Mouse (Mus musculus): ENCODE results near the gene Dkk3.

Gene Dkk3

DNA sequence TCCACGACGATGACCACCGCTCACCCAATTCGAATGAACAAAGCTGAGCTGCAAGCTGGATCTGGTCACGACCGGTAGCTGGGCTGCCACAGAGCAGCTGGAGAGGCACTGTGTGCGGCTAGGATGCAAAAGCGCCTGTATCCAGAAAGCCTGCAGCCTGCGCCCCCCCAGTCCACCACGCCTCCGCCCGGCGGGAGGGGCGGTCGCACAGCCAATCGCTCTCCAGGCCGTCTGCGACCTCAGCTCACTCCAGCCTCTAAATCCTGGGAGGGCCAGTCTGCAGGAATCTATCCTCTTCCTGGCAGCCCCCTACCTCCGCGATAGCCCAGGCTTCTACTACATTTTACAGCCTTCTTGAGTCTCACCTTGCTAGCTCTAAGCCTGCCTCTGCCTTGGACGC is at the start of gene Dkk3:
TSS of gene Dkk3 (minus strand) at position 116 of the 400 bp plus-strand sequence.
- peak; percentile 51 for ATAC-seq (ENCODE audit: low TSS enrichment)

- ATAC-seq (ENCODE audit: low TSS enrichment), result no peak
These were observed 48.9 kb upstream of the Dkk3 start for GRCm38 (mm10) chr7:112207717-112208116.

DNA sequence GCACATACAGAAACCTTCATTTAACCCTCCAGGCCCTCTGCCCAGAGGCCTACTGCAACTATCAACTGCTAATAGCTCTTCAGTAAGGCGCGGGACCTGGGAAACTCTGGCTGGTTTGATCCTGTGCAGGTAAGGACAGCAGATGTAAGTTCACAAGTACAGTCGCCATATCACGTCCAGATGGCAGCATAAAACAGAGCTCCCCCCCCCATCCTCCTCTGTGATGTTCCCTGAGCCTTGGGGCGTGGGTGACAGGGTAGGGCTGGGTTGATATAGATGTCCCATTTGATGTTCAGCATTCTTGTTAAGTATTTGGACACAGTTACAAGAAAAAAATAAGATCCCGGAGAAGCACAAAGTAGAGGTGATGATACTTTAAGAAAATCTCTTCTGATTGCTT is 46.7 kb upstream of the Dkk3 start:
- ATAC-seq (ENCODE audit: low TSS enrichment), result no peak

GRCm38 (mm10) chr7:112204380-112204963 is 45.6 kb upstream of the Dkk3 start:
- ATAC-seq (ENCODE audit: low TSS enrichment), result peak; percentile 56

DNA sequence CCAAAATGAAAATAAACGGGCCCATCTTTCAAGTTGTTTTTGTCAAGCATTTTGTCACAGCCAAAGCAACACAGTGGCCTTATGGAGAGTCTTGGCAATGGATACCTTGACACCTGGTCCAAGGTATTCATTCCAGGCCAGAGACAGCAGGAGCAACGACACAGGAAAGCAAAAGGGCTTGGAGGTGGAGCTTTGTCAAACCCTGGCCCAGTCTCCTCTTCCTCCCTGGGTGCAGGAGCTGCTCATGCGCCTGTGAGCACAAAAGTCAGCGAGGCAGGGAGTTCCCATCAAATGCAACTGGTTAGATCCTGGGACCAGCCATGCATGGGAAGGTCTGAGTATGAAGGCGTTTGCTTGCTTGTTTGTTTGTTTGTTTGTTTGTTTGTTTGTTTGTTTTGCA is 45.1 kb upstream of the Dkk3 start:
- ATAC-seq (ENCODE audit: low TSS enrichment), result no peak

- peak; percentile 48 for ATAC-seq (ENCODE audit: low TSS enrichment)
These were observed 44.0 kb upstream of the Dkk3 start for GRCm38 (mm10) chr7:112202843-112203242.

GRCm38 (mm10) chr7:112202194-112202593 is 43.3 kb upstream of the Dkk3 start:
- peak; percentile 42 for ATAC-seq (ENCODE audit: low TSS enrichment)

- no peak for ATAC-seq (ENCODE audit: low TSS enrichment)
These were observed 41.9 kb upstream of the Dkk3 start for GRCm38 (mm10) chr7:112200761-112201160.

DNA sequence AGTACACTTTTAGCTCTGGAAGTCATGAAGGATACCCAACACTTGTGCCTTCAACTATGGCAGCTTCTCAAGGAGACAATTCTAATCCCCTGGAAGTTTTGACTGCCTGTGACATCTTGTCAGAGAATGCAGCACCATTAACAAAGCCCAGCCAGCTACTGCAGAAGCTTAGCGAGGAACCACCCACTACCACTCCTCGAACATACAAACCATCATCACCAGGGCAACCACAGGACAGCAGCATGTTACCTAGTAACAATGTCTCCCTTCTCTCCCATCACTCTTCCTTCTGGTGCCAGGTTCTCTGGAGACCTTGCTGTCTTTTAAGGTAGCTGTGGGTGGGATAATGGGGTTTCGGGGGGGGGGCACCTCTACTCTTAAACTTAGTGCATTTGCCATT is 40.5 kb upstream of the Dkk3 start:
- ATAC-seq (ENCODE audit: low TSS enrichment), result no peak

DNA sequence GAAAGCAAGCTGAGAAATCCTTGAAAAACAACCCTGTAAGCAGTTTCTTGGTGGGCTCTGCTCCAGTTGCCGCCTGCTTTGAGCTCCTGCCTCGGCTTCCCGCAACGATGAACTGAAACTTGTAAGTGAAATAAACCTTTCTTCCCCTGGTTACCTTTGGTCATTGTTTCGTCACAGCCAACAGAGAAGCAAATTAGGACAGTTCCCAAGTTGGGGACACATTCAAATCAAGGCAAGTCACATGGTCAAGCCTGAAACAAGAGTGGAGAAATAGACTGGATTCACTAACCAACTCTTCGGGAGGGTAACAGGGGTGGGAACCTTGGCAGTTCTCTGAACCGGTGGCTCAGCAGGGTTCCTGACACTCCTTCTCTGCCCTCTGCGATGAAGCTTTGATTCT is 38.6 kb upstream of the Dkk3 start:
- no peak for ATAC-seq (ENCODE audit: low TSS enrichment)

- no peak for ATAC-seq (ENCODE audit: low TSS enrichment)
These were observed 35.4 kb upstream of the Dkk3 start for GRCm38 (mm10) chr7:112194286-112194685.

- no peak; the same call in 1 of the 2 replicates for ATAC-seq (ENCODE audit: low TSS enrichment)
These were observed 33.9 kb upstream of the Dkk3 start for GRCm38 (mm10) chr7:112192778-112193177.

DNA sequence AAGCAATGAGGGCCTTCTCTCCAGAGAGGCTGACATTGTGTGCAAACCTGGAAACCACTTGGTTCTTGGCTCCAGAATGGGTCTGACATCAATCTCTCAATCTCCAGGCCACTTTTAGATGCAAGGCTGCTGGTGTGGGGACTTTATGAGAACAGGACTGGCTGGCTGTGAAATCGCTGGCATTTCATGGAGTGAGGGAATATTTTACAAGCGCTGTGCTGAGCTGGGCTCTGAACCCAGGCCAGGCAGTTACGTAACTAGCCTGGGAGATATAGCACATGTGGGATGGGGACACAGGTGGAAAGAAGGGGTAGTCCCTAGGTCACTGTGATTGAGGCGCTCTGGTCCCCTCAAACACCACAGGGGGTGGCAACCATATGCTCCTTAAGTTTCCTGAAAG is 33.4 kb upstream of the Dkk3 start:
- ATAC-seq (ENCODE audit: low TSS enrichment), result peak; percentile 72

DNA sequence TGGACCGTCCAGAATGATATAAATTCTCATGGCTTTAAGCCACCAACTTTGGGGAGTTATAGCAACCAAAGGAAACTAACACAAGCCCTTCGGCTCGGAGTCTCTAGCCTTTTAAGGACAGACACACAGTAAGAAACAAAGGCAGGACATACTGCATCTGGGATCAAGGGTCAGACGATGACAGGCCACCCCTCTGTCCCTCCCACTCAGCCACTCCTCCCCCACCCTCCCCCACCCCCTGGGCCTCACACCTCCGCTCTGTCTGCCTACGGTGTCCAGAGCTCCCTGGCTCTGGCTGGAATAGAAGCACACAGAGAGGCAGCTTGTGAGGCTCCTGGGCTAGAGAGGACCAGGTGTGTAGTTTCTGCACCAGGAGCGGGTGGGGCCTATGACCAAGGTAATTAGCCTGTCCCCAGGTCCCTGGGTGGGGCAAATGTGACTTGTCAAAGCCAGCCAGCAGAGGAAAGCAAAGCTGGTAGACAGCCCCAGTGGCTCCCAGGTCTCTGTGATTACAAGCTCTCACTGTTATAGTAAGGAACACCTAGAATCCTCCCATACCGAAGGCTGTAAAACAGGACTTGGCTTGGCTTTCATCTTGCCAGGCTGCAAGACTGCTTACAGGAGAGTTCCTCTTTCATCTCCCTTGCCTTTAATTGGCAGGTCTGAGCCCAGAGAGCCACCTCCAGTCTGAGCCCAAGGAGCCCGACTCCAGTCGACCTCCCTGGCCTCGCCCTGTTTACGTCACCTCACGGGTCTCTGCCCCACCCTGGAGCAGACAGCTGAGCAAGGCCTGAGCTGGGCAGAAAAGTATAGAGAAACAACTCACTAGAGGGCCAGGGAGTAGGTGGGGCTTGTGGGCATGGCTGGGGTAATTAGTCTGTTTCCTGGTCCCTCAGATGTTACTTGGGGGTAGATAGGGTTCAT is 28.9 kb upstream of the Dkk3 start:
- no peak for ATAC-seq (ENCODE audit: low TSS enrichment)

- ATAC-seq (ENCODE audit: low TSS enrichment), result no peak
These were observed 28.0 kb upstream of the Dkk3 start for GRCm38 (mm10) chr7:112186871-112187270.

- no peak for ATAC-seq (ENCODE audit: low TSS enrichment)
These were observed 26.4 kb upstream of the Dkk3 start for GRCm38 (mm10) chr7:112185226-112185745.

DNA sequence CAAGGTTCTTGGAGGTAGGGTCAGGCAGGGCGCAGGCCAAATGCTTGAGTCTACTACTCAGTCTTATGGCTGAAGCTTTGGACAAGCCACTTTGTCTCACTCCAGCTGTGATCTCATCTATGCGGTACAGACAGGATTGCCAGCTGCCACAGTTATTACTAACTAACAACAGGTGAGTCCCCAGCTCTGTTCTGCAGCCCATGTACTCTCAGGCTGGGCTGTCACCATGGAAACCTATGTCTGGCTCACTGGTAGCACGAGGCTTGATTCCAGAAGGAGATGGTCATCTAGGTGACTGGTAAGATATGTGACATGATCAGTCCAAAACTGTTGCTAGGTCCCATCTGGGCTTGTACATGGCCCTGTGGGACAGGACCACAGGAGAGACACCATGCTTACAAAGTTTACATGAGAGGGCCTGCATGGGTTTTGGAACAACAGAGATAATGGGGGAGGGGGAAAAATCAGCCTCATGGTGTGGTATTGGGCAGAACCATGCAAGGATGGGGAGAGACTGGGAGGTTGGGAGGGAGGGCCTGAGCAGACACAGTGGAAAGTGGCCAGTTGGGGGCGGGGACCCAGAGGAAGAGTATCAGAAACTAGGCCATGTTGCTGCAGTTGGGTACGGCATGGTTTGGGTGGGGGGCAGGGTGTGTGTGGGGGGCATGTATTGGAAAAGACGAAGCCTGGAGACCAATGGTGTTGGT is 25.8 kb upstream of the Dkk3 start:
- no peak for ATAC-seq (ENCODE audit: low TSS enrichment)

GRCm38 (mm10) chr7:112183258-112183841 is 24.5 kb upstream of the Dkk3 start:
- peak; percentile 47 for ATAC-seq (ENCODE audit: low TSS enrichment)

DNA sequence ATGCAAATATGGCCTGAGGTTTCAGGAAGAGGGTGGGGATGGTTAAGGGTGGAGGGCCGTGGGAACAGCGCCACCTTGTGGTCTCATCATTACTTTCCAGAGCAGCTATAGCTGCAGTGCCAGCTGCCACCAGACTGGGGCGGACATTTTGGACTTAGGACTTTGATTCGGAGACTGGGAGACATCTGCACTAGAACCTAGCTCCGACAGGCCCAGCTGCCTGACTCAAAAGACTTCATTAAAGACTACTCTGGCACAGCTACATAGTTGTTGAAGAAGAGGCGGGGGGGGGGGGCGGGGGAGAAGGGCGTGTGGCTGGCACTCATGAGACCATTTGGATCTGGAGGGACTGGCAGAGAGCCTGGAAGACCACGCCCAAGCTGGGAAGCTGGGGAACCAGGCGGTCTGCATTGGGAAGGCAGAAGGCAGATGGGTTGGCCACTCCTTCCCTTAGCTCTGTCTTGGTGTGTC is 21.4 kb upstream of the Dkk3 start:
- ATAC-seq (ENCODE audit: low TSS enrichment), result peak; percentile 69

GRCm38 (mm10) chr7:112176627-112177026 is 17.8 kb upstream of the Dkk3 start:
- ATAC-seq (ENCODE audit: low TSS enrichment), result peak; percentile 50

DNA sequence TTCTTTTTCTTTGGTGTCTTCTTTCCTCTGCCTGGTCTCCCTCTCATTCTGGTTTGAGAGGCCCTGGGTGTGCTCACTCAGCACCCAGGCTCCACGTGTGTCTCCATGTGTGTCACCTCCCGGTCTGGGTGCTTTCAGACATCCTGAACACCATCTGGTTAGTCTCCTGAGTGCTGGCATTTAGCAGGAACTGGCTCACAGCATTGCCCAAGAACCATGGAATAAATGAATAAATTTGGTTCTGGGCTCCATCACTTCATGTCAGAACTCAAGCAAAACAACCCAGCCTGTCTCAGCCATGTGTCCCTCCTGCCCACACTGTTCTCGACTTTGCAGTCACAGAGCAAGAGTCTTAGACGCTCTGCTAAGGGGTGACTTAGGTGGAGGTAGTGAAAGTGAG is 13.8 kb upstream of the Dkk3 start:
- ATAC-seq (ENCODE audit: low TSS enrichment), result peak; percentile 88
